Mouse (Mus musculus) neural tube, embryonic 14.5 days (tissue): ENCODE data around the gene Rabgap1l. TPM values are rescaled to one million over a fixed set of nuclear protein-coding genes. Genes with fewer than 3 reads are reported as not detected.

Experiments
- ATAC-seq: fragments of 200-750 bp; cut with Nextera tagmentation; 2 replicates; pipeline ENCODE4 v1.8.0; 2017; ENCODE audit warnings: low read depth, mild to moderate bottlenecking, moderate TSS enrichment, moderate library complexity
- H3K27ac ChIP-seq: fragments of 300-500 bp; sonication (generic); 2 replicates; pipeline ENCODE4 v1.5.1; 2014; ENCODE audit warnings: low read depth, mild to moderate bottlenecking, control low read depth, low read length, moderate library complexity, mixed read lengths
- H3K27me3 ChIP-seq: fragments of 300-500 bp; sonication (generic); 2 replicates; pipeline ENCODE4 v1.6.1; 2014; ENCODE audit warnings: low read length; ENCODE audit not compliant: control insufficient read depth, insufficient read depth
- H3K36me3 ChIP-seq: fragments of 300-500 bp; sonication (generic); 2 replicates; pipeline ENCODE4 v1.6.1; 2014; ENCODE audit warnings: low read length, mixed read lengths; ENCODE audit not compliant: control insufficient read depth, insufficient read depth
- H3K4me1 ChIP-seq: fragments of 300-500 bp; sonication (generic); 2 replicates; pipeline ENCODE4 v1.6.1; 2014; ENCODE audit warnings: low read length; ENCODE audit not compliant: control insufficient read depth, insufficient read depth
- H3K4me2 ChIP-seq: fragments of 300-500 bp; sonication (generic); 2 replicates; pipeline ENCODE4 v1.6.1; 2014; ENCODE audit warnings: mild to moderate bottlenecking, low read depth, low read length, control low read depth
- H3K4me3 ChIP-seq: fragments of 300-500 bp; sonication (generic); 2 replicates; pipeline ENCODE4 v1.5.1; 2014; ENCODE audit warnings: low read depth, low read length, control low read depth, mixed read lengths
- H3K9ac ChIP-seq: fragments of 300-500 bp; sonication (generic); replicated peaks from 2 replicates; pipeline ENCODE4 v1.6.1; 2014; ENCODE audit warnings: low read depth, mild to moderate bottlenecking, control low read depth, low read length, mixed read lengths
- H3K9me3 ChIP-seq: fragments of 300-500 bp; sonication (generic); 2 replicates; pipeline ENCODE4 v1.6.1; 2016; ENCODE audit warnings: low read length; ENCODE audit not compliant: control insufficient read depth
- WGBS: fragments of 180-500 bp; shearing (Covaris S2); extraction: QIAGEN DNeasy Blood & Tissue Kit; methylation state at CpG from one replicate; pipeline ENCODE4 v1.1.7; 2014; 5-methylcytosine and 5-hydroxymethylcytosine counted together
- polyA plus RNA-seq: library from polyadenylated mRNA; unstranded; fragments of >200 nt; fragmentation: Nextera tagmentation; extraction: Ambion mirVana; gene quantifications from 2 replicates; pipeline ENCODE4 v1.2.1, GENCODE M21; 2014

Gene Rabgap1l
- polyA plus RNA-seq, 1 experiment from 2014 or later, result 61.3 TPM

DNA sequence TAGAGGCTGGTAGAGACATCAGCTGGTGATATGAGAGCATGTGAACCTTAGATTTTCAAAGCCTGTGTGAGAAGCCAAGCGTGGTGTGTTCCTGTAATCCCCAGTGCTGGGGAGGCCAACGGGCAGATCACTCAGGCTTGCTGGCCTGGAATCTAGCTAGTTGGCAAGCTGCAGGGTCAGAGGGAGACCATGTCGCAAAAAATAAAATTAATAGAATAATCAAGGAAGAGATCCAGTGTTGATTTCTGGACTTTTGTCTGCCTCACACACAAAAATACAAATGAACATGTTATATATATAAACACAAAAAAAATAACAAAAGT lies 196.1 kb downstream of the Rabgap1l start:
- Histone ChIP-seq H3K27ac (no peak overlapping the region), H3K36me3 (no peaks in the 10 kb centered on the region), H3K4me3 (no peak overlapping the region), H3K4me1 (no peaks in the 10 kb centered on the region), H3K27me3 (no peaks in the 10 kb centered on the region), H3K4me2 (no peak overlapping the region), H3K9ac (no peak overlapping the region), H3K9me3 (no peaks in the 10 kb centered on the region)
- WGBS, result 92% methylated on average over 3 of the region's 3 CpGs
- ATAC-seq, result no peak

DNA sequence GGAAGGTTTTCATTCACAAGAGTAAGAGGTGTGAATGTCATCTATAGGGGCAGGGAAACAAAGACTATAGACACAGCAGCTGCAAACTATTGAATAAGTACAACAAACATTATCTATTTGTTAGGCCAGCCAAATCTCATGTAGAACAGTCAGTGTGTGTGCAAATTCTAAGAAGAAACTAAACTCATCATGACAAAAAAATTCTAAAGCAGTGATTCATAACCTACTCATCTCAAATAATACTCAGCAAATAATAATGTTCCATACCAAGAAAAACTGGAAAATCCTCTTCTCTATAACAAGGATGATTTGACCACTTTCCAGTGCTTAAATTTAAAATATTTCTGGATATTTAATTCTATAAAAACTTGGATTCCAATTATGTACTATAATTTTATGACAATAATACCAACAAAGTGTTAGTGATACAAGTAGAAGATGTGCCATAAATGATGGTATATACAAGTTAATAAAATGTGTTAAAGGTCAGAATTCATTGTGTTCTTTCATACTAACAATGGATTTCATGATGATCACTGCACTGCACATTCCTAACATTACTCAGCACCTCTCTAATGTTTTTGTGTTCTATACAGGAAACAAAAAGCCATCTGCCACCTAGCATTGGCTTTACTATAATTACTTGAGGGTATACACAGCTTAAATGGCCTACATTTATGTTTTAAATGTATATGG lies 196.6 kb downstream of the Rabgap1l start:
- H3K36me3 ChIP-seq, result no peaks in the 10 kb centered on the region
- no peak for ATAC-seq
- no peak overlapping the region for H3K9ac ChIP-seq

DNA sequence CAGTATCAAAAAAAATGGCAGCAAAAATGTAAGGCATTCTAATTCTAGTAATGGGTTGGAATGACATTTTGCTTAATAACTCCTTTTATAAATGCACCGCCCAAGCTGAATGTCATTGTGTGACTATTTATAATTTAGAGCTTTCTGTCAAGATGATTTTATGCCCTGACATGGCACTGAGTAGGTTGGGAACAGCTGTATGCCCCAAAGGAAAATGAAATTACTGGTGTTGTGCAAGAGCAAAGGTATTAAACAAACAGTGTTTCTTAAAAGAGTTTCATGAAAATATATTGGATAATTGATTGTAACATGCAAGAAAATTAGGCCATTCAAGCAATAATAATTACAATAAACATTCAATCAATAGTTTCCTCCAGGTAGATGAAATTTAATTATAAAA lies 198.4 kb downstream of the Rabgap1l start:
- H3K4me2 ChIP-seq, result no peak overlapping the region
- 49% methylated on average over 1 of the region's 1 CpGs for WGBS
- H3K4me1 ChIP-seq, result no peaks in the 10 kb centered on the region
- H3K27me3 ChIP-seq, result no peaks in the 10 kb centered on the region
- no peaks in the 10 kb centered on the region for H3K9me3 ChIP-seq
- H3K27ac ChIP-seq, result no peak overlapping the region
- H3K9ac ChIP-seq, result no peak overlapping the region
- no peak overlapping the region for H3K4me3 ChIP-seq
- no peaks in the 10 kb centered on the region for H3K36me3 ChIP-seq
- ATAC-seq, result no peak

More for the DNA sequence above, 196.6 kb downstream of the Rabgap1l start:
- Histone ChIP-seq H3K4me1 (no peaks in the 10 kb centered on the region), H3K4me3 (no peak overlapping the region), H3K27me3 (no peaks in the 10 kb centered on the region), H3K27ac (no peak overlapping the region), H3K4me2 (no peak overlapping the region), H3K9me3 (no peaks in the 10 kb centered on the region)

DNA sequence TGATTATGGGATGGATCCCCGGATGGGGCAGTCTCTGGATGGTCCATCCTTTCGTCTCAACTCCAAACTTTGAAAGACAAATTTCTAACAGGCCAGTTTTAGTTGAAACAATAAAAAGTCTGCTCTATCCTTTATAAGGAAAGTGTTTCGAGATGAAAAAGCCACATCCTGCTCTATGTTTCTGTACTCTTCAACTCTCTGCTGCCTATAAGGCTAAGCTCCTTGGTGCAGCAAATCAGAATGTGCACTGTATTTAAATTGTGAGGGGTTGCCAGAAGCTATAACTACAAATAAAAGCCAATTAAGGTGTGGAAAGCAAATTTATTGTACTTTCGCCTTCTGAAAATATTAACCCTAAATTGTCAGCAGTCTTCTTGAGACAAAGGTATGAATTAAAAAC lies 198.9 kb downstream of the Rabgap1l start:
- Histone ChIP-seq H3K36me3 (no peaks in the 10 kb centered on the region), H3K4me1 (no peaks in the 10 kb centered on the region), H3K4me2 (no peak overlapping the region), H3K27me3 (no peaks in the 10 kb centered on the region), H3K9ac (no peak overlapping the region), H3K9me3 (no peaks in the 10 kb centered on the region), H3K27ac (no peak overlapping the region), H3K4me3 (no peak overlapping the region)
- no peak for ATAC-seq
- 83% methylated on average over 4 of the region's 4 CpGs for WGBS

DNA sequence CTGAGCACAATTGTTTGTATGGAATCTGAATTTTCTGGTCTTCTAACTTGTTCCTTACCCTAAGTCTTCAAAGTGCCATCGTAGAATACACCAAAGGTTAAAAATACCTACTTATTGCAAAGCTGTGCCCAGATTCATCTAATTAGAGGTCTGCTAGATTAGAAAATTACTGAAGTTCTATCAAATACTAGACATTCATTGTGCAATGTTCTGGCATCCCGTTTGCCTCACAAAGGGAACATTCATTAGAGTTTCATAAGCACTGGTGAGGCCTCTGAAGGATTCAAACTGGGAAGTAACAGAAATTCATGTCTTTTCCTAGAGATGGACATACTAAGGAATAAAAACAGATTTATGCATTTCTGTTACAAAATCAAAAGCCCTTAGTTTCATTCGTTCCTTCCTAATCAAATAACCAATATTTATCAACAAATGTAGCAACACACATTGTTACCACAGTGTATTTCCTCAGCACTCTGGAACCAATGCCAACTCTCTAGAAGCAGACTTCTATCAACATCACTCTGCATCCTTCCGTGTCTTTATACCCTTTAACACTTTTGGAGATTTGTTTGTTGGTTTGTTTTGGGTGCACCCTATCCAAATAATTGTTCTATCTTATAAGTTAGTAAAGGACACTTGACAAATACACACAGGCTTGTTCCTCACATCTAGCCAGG lies 204.0 kb downstream of the Rabgap1l start:
- WGBS, result 81% methylated on average over 4 of the region's 4 CpGs
- Histone ChIP-seq H3K4me2 (no peak overlapping the region), H3K9ac (no peak overlapping the region), H3K27me3 (no peaks in the 10 kb centered on the region), H3K4me3 (no peak overlapping the region), H3K9me3 (no peaks in the 10 kb centered on the region), H3K36me3 (no peaks in the 10 kb centered on the region), H3K27ac (no peak overlapping the region), H3K4me1 (no peaks in the 10 kb centered on the region)
- ATAC-seq, result no peak

DNA sequence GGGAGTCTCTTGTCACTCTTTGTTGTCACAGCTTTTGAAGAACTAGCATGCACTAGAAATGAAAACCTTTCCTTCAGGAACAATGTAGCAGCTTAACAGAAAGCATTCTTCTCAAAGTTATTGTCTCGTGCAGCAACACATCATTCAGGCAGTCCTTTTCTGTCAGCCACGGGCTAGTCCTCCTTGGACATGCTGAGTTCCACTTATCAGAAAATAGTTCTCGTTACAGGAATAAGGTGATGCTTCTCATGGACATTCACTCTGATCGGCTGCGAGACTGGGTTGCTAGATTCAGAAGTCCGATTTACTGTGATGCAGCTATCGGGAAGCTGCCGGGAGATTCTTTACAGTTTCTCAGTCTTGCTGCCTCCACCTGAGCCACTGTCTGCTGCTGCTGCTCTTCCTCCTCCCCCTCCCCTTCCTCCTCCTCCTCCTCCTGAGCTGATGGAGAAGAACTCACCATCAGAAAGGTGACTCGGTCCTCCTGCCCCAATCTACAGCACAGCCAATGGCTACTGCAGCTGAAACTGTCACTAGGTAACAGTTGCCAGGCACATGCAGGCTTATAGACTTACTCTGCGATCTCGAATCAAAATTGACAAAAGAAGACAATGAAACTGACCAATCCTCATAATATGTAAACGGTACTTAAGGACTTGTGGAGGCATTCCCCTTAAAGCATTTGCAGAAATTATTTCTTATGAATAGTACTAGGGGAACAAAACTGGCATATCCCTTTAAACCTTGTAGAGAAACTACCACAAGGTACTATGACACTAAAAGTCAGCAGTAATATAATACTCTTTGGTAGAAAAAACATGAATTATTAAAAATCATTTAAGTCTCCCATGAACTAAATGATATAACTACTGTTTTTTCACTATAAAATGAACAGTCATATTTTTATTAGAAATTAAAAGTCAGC lies 213.4 kb downstream of the Rabgap1l start:
- H3K27me3 ChIP-seq, result no peaks in the 10 kb centered on the region
- no peak overlapping the region for H3K4me2 ChIP-seq
- no peaks in the 10 kb centered on the region for H3K9me3 ChIP-seq
- H3K4me3 ChIP-seq, result no peak overlapping the region
- H3K9ac ChIP-seq, result no peak overlapping the region
- H3K36me3 ChIP-seq, result no peaks in the 10 kb centered on the region
- H3K27ac ChIP-seq, result no peak overlapping the region
- ATAC-seq, result no peak
- H3K4me1 ChIP-seq, result no peaks in the 10 kb centered on the region
- WGBS, result 58% methylated on average over 12 of the region's 12 CpGs

DNA sequence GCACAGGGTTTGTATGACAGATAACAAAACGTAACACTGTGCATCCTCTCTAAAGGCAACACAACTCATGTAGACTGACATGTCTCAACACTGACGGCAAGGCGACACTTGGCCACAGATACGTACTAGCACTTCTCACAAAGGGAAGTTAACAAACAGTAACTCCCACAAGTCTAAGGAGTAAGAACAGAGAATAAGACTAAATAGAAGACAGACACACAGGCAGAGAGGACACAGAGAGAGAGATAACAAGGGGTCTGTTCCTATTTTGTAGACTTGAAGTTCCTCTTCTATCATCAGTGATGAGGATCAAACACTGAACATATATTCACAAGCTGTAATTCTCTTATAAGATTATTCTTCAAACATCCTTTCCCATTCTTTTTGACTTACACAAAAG lies 216.9 kb downstream of the Rabgap1l start:
- H3K36me3 ChIP-seq, result no peaks in the 10 kb centered on the region
- H3K4me1 ChIP-seq, result no peaks in the 10 kb centered on the region
- H3K4me3 ChIP-seq, result no peak overlapping the region
- ATAC-seq, result no peak
- WGBS, result 94% methylated on average over 4 of the region's 4 CpGs
- no peak overlapping the region for H3K4me2 ChIP-seq
- H3K27me3 ChIP-seq, result no peaks in the 10 kb centered on the region
- no peak overlapping the region for H3K9ac ChIP-seq
- H3K27ac ChIP-seq, result no peak overlapping the region
- no peaks in the 10 kb centered on the region for H3K9me3 ChIP-seq

DNA sequence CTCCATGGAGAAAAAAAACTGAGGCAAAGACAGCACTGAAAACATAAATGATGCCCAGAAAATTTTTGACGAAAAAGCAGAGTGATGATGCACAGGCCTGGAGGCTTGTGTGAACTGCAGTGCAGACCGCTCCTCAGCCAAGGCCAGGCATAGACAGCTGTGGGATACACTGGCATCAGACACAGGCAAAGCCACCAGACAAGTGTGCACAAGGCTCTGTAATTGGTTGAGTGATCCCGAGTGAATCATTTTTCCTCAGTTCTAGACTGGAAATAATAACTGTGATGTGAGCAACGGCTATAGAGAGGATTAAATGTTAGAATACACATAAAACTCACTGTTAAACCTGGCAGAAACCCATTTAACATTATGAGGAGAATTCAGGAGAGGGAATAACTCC lies 219.0 kb downstream of the Rabgap1l start:
- WGBS, result 73% methylated on average over 4 of the region's 4 CpGs
- Histone ChIP-seq H3K4me1 (no peaks in the 10 kb centered on the region), H3K4me3 (no peak overlapping the region)

DNA sequence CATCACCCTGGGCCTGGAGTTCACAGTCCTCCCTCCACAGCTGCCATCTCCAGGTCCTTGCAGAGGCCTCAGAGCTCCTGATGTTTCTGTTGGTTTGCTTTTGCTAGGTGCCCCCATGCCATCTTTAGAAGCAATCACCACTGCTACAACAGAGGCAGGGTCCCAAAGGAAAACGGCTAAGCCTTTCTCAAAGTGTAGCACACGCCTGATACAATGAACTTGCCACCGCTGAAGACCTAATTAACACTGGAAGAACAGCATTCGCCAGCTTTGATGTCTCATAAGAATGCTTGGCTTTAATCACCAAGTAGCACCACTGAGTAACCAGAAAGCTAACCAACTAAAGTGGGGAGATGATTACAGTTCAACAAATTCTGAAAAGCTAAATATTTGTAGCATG lies 226.6 kb downstream of the Rabgap1l start:
- H3K4me1 ChIP-seq, result no peaks in the 10 kb centered on the region
- no peak for ATAC-seq
- H3K27ac ChIP-seq, result no peak overlapping the region
- H3K36me3 ChIP-seq, result no peaks in the 10 kb centered on the region
- no peaks in the 10 kb centered on the region for H3K27me3 ChIP-seq
- H3K4me2 ChIP-seq, result no peak overlapping the region
- WGBS, result 35% methylated on average over 4 of the region's 4 CpGs
- H3K9me3 ChIP-seq, result no peaks in the 10 kb centered on the region
- no peak overlapping the region for H3K4me3 ChIP-seq
- H3K9ac ChIP-seq, result no peak overlapping the region

More for the DNA sequence above, 219.0 kb downstream of the Rabgap1l start:
- no peaks in the 10 kb centered on the region for H3K27me3 ChIP-seq
- H3K27ac ChIP-seq, result no peak overlapping the region
- ATAC-seq, result peak; percentile 60
- no peaks in the 10 kb centered on the region for H3K9me3 ChIP-seq
- no peak overlapping the region for H3K4me2 ChIP-seq
- H3K36me3 ChIP-seq, result no peaks in the 10 kb centered on the region
- H3K9ac ChIP-seq, result no peak overlapping the region
